Mouse (Mus musculus): Measurements from ENCODE around the gene Lin28b.

Lin28b gene

DNA sequence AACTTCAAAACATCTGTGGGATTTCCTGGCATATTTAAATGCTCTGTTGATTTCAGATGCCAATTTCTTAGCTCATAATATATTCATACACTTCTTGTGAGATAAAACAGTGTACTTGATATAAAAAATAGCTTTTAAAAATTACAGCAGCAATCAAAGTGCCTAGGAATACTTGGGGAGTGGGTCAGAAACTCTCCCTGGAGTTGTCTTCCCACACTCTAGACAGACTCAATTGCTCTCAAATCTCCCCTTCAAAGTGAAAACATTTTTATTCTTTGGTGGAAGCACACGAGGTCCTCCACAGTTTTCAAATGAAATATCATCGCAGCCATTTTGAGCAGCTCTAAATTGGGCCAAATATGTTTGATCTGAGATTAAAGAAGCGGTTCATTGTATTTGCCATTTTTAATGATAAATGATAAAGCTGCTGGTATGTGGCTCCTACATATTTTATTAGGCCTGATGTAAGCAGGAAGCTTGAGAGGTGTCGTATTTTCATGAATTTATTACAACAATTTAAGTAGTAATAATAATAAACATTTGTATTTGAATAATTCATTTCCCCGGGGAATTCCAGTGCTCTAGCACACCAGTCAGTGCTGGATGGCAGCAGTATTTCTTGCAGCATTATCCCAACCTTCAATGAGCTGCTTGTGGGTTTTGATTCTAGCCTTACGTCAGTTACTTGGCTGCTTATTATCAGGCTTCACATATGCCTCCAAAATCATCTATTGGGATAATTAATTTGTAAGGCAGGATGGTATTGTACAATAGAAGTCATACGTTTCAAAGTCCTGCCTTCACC lies 157.8 kb downstream of the Lin28b start:
- DNase-seq (ENCODE audit: low read depth, low spot score): no peak
